Mouse (Mus musculus): Measurements from ENCODE around the gene Echdc3.

Echdc3 gene

GRCm38 (mm10) chr2:6168560-6168959 lies 44.3 kb downstream of the Echdc3 start:
- no peak for DNase-seq (ENCODE audit: low read depth, low spot score)

DNA sequence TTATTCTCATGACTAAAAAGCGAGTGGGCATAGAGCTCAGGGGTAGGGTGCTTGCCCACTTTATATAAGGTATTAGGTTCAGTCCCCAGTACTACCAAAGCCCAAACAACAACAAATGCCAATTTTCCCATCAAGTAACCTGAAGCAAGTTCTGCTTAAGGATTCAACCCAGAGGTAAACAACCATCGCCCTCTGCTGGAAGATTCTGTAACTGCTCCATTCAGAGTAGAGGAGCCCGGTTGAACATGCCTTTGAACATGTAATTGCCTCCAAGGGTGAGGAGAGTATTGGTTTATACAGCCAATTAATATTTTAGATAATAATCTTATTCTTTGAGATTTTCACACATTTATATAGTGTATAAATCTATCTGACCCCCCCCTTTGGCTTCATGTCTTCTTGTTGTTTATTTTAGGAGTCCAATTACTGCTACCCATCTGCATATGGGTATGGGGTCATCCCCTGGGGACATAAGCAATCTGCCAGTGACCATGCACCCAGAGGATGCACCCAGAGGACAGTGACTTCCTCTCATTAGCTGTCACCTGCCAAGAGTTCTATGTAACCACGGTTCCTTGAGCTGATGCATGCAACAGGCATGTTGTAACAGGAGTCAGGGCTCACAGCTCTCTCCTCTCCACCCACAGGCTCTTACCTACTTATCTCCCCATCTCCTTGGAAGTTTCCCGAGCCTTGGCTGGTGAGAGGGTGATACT lies 44.8 kb downstream of the Echdc3 start:
- DNase-seq (ENCODE audit: low read depth, low spot score) = peak; percentile 86

- no peak for DNase-seq (ENCODE audit: low read depth, low spot score)
These were observed 47.1 kb downstream of the Echdc3 start for GRCm38 (mm10) chr2:6165771-6166170.

GRCm38 (mm10) chr2:6164606-6165290 lies 48.1 kb downstream of the Echdc3 start:
- no peak for DNase-seq (ENCODE audit: low read depth, low spot score)

GRCm38 (mm10) chr2:6162366-6163040 lies 50.3 kb downstream of the Echdc3 start:
- no peak for DNase-seq (ENCODE audit: low read depth, low spot score)

GRCm38 (mm10) chr2:6159735-6160134 lies 53.1 kb downstream of the Echdc3 start:
- DNase-seq (ENCODE audit: low read depth, low spot score) = no peak

DNA sequence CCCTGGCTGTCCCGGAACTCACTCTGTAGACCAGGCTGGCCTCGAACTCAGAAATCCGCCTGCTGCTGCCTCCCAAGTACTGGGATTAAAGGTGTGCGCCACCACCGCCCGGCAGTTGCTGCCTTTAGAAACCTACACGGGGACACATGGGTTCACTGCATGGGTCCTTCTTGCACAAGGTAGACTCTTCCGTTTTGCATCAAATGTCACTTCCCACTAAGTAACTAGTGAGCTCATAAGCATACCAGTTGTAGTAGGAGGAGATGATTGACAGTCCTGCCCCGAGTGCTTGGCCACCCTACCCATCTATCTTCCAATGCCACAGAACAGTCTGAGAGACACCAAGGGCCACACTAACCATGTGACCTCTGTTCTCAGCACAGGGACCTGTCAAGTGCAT lies 53.6 kb downstream of the Echdc3 start:
- DNase-seq (ENCODE audit: low read depth, low spot score) = no peak

GRCm38 (mm10) chr2:6157635-6158034 lies 55.2 kb downstream of the Echdc3 start:
- no peak for DNase-seq (ENCODE audit: low read depth, low spot score)

DNA sequence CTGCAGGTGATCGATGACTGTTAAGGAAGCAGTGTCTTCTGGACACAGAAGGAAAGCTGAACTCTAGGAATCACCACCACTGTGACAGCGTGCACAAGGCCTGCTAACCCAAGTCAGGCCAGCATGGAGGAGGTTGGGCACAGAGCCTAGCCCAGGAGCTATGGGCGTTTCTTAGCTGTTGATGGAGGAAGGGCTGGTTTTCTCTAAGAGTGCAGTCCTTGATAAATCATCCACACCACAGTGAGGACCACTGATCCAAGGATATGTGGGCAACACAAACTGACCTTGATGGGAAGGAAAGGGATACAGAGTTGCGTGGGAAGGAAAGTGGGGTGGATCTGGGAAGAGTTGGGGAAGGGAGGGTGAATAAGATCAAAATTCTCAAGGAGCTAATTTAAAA lies 55.6 kb downstream of the Echdc3 start:
- DNase-seq (ENCODE audit: low read depth, low spot score) = no peak

DNA sequence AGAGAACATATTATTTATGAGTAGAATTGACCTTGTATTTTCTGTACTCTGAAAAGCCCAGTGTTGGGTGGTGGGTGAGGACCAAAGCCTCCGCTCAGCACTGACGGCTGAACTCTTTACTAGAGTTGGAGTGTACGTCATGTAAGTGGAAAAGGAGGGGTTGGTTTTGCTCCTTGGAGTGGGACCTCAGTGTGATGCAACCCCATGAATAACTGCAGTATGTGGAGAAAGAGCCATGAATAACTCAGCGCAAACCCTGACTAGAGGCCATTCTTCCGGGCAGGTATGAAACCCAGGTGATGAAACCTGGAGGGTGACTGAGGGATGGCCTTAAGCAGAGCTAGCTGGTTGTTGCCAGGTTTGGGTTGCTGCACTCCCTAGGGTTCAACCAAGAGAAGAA lies 63.0 kb downstream of the Echdc3 start:
- DNase-seq (ENCODE audit: low read depth, low spot score) = no peak

DNA sequence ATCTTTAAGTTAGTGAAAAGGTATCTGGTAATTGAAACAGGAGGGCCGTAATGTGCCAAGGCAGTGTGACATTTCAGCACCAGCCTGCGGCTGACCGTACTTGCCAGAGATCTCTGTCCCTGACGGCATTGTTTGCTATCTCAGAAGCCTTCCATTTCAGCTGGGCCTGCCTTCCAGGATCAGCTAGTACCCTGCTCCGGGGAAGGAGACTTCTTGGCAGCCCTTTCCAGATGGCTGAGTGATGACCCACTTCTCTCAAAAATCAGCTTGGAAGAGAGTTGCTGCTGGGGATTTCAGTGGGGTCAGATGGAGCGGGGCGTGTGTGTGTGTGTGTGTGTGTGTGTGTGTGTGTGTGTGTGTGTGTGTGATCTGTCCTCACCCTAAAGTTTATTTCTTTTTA lies 65.9 kb downstream of the Echdc3 start:
- peak; percentile 49 for DNase-seq (ENCODE audit: low read depth, low spot score)

- no peak for DNase-seq (ENCODE audit: low read depth, low spot score)
These were observed 66.6 kb downstream of the Echdc3 start for GRCm38 (mm10) chr2:6146257-6146656.

- DNase-seq (ENCODE audit: low read depth, low spot score) = no peak
These were observed 67.2 kb downstream of the Echdc3 start for GRCm38 (mm10) chr2:6145611-6146010.

DNA sequence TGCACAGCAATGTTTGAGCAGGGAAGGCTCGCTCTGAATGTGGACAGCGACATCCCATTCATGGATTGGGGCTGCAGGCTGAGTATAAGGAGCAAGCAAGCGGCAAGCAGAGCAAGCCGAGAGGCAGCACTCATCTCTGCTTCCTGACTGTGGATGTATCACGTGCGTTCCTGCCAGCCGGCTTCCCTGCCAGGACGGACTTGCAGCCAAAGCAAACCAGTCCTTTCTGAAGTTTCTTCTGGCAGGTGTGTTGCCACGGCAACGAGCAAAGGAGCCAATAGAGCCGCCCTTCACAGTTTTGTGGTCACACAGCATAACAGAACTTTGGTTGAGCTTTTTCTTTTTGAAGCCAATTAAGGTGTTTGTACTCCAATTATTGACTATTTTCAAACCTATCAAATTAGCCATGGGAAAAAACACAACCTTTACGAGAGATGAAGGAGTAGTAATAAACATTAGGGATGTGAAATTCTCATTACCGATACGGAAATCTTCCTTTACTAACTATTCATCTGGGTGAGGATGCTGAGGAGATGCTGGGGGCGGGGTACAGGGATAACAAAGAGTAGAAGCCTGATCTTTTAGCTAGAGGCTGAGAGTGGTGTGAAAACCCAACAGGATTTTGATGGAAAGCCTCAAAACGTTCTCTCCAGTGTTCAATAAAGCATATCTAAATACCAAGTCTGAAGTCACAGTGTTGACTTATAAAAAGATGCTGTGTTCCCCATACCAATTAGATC lies 69.7 kb downstream of the Echdc3 start:
- peak; percentile 22 for DNase-seq (ENCODE audit: low read depth, low spot score)

- DNase-seq (ENCODE audit: low read depth, low spot score) = no peak
These were observed 72.2 kb downstream of the Echdc3 start for GRCm38 (mm10) chr2:6140572-6141161.

Data from brain, adult 2 months (tissue).